Mouse (Mus musculus) Patski (cell line): ENCODE data around the gene Tnfsf18. TPM values are rescaled to one million over a fixed set of nuclear protein-coding genes. Genes with fewer than 3 reads are reported as not detected.

Experiments used
- ATAC-seq: fragments of 100-300 bp; one replicate; pipeline ENCODE4 v1.8.0; 2021
- CTCF ChIA-PET: fragments of 350-600 bp; sonication (Branson Sonifier 250); formaldehyde crosslinking; loops from one replicate; lab custom pipeline; 2022; ENCODE audit warnings: inconsistent platforms; lab: Charles Lee
- POLR2A ChIA-PET: fragments of 350-600 bp; sonication (Branson Sonifier 250); formaldehyde crosslinking; loops from one replicate; lab custom pipeline; 2022; ENCODE audit warnings: antibody characterized with exemption, inconsistent platforms; lab: Charles Lee
- DNase-seq: peaks from one replicate; pipeline ENCODE4 v3.0.0-alpha.2; 2011; ENCODE audit warnings: low read depth, low spot score
- H3K27me3 ChIP-seq: fragments of 371-371 bp; one replicate; pipeline ENCODE4 v1.5.1; 2021
- CTCF ChIP-seq: fragments of 100-300 bp; IDR thresholded peaks from one replicate; pipeline ENCODE4 v1.5.1; 2021
- in situ Hi-C: fragments of 300-500 bp; cut with MboI; formaldehyde crosslinking; loops from 3 replicates; pipeline ENCODE4 v1.11.1; 2018; ENCODE audit warnings: low pct_unique_long_range_greater_than_20kb, mixed read lengths
- polyA plus RNA-seq: library from polyadenylated mRNA; unstranded; gene quantifications from one replicate; pipeline ENCODE4 v1.2.3, GENCODE M21; 2021

The Tnfsf18 gene
- polyA plus RNA-seq, 1 experiment from 2014 or later: not detected

- in situ Hi-C loops: no loop called here
- H3K27me3 ChIP-seq: no peaks in the 10 kb centered on the region
- DNase-seq: no peak
- CTCF ChIA-PET: interaction anchor here (1.6 kb wide), 1 partner anchor 14 kb away, joined by 3 read pairs; no protein-coding TSS in a partner anchor
- no peak for TF ChIP-seq CTCF
- no peak for ATAC-seq
- POLR2A ChIA-PET: no interaction called here
Observed at GRCm38 (mm10) chr1:161496866-161497645, 2.6 kb downstream of the Tnfsf18 start.

- in situ Hi-C loops: no loop called here
- ChIA-PET POLR2A (no interaction called here), CTCF (no interaction called here)
- no peak for TF ChIP-seq CTCF
- DNase-seq: no peak
- ATAC-seq: no peak
- no peaks in the 10 kb centered on the region for H3K27me3 ChIP-seq
Observed at GRCm38 (mm10) chr1:161500114-161500810, 5.8 kb downstream of the Tnfsf18 start.

DNA sequence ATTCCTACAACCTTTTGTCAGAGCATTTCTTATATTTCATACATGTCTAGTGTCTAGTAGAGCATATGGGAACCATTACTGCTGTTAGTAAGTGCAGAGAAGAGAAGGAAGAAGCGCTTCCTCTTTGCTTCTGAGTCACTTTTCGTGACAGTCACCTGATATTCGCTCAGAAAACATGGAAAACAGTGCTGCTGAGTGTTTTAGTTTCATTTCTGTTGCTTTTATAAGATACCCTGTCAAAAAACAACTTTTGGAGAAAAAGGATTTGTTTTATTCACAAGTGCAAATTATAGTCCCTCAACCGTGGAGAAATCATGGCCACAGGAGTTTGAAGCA is 6.3 kb downstream of the Tnfsf18 start:
- in situ Hi-C loops: no loop called here
- no peaks in the 10 kb centered on the region for H3K27me3 ChIP-seq
- no peak for TF ChIP-seq CTCF
- CTCF ChIA-PET: interaction anchor here (0.7 kb wide), 1 partner anchor 50 kb away, joined by 3 read pairs; no protein-coding TSS in a partner anchor
- no peak for ATAC-seq
- POLR2A ChIA-PET: no interaction called here
- no peak for DNase-seq

DNA sequence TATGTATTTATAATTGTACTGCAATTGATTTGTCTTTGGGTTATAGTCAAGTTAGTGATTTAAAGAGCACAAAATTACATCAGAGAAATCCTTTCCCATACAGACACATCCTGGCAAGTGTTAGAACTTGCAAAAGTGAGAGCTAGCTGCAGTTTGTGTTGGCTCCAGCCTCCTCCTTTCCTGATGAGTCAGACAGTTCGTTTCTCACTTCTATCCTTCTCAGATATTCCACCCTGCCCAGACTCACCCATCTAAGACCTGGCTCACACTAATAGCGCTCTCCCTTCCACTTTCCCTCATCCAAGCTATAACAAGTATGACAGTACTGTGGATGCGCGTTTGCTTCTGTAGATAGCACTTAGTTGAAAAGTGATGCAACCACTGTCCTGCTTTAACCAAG is 11.9 kb downstream of the Tnfsf18 start:
- in situ Hi-C loops: no loop called here
- DNase-seq (no peak), ATAC-seq (peak; percentile 51)
- ChIA-PET POLR2A (no interaction called here), CTCF (no interaction called here)
- TF ChIP-seq CTCF: no peak
- no peaks in the 10 kb centered on the region for H3K27me3 ChIP-seq

- DNase-seq (peak; percentile 55), ATAC-seq (no peak)
- TF ChIP-seq CTCF: no peak
- ChIA-PET POLR2A (no interaction called here), CTCF (interaction anchor here (1.2 kb wide), 1 partner anchor 12 kb away, joined by 4 read pairs; no protein-coding TSS in a partner anchor)
- in situ Hi-C loops: no loop called here
- no peaks in the 10 kb centered on the region for H3K27me3 ChIP-seq
Observed at GRCm38 (mm10) chr1:161507623-161508047, 13.2 kb downstream of the Tnfsf18 start.

DNA sequence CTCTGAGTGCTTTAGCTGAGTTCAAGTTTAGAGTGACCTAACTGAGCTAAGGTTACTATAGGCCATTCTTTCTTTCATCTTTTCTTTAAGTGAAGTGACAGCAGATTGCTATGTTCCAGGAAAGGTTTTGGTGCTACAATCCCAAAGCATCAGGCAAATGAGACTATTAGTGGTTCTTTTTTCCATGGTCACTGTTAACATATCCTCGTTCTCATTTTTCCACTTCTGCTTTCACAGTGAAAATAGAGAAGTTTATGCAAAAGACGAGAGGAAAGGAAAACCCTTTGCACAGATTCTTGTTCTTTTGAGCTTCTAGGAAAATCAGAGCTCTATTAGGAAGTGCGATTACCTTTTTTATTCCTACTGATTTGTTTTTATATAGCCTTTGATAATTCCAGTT is 22.9 kb downstream of the Tnfsf18 start:
- ATAC-seq (no peak), DNase-seq (no peak)
- CTCF ChIA-PET: no interaction called here
- no peak for TF ChIP-seq CTCF
- in situ Hi-C loops: no loop called here
- POLR2A ChIA-PET: no interaction called here
- no peaks in the 10 kb centered on the region for H3K27me3 ChIP-seq

DNA sequence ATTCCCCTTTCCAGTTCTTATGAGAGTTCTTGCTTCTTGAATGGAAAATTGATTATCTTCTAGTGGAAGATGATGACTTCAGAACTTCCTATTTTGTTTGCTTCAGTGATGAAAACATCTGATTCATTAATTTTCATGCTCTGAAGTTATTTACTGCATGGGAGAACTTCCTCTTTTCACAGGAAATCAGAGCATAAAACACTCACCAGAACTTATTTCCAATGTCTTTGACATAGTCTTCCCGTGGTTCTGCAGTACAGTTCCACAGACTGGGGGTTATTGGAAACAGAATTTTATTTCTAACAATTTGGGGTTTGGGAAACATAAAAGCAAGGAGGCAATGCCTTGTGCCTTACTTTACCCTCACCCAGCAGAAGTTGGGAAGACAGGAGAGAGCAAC is 25.8 kb downstream of the Tnfsf18 start:
- POLR2A ChIA-PET: no interaction called here

DNA sequence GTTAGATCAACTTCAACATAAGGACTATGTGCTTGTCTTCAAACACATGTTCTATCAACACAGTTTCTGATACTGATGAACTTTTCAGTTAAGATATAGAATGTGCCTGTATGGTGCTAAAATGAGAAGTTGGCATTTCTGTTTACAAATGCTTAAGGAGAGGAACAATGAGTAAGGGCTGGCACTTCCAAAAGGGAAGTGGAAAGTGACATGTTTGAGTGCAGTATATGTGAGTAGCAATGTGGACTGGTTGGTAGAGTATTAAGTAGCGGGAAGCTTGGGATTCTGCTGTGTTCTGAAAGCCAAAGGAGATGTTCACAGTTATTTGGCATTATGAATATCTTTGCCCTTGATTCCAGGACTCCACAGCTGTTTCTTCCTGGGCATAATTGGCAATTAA is 33.7 kb downstream of the Tnfsf18 start:
- ATAC-seq: no peak
- CTCF ChIA-PET: no interaction called here

More for the DNA sequence above, 25.8 kb downstream of the Tnfsf18 start:
- ATAC-seq (no peak), DNase-seq (no peak)
- in situ Hi-C loops: no loop called here
- TF ChIP-seq CTCF: no peak
- CTCF ChIA-PET: no interaction called here
- no peaks in the 10 kb centered on the region for H3K27me3 ChIP-seq

GRCm38 (mm10) chr1:161550596-161551095 is 56.2 kb downstream of the Tnfsf18 start:
- no peak for TF ChIP-seq CTCF
- DNase-seq (no peak), ATAC-seq (no peak)
- peaks cover 6% of the 10 kb centered on the region for H3K27me3 ChIP-seq
- ChIA-PET CTCF (interaction anchor here (1.2 kb wide), 1 partner anchor 19 kb away, joined by 3 read pairs; no protein-coding TSS in a partner anchor), POLR2A (no interaction called here)
- in situ Hi-C loops: no loop called here

More for the DNA sequence above, 33.7 kb downstream of the Tnfsf18 start:
- in situ Hi-C loops: no loop called here
- no peak for TF ChIP-seq CTCF
- POLR2A ChIA-PET: no interaction called here
- DNase-seq: no peak
- peaks cover 3% of the 10 kb centered on the region for H3K27me3 ChIP-seq

DNA sequence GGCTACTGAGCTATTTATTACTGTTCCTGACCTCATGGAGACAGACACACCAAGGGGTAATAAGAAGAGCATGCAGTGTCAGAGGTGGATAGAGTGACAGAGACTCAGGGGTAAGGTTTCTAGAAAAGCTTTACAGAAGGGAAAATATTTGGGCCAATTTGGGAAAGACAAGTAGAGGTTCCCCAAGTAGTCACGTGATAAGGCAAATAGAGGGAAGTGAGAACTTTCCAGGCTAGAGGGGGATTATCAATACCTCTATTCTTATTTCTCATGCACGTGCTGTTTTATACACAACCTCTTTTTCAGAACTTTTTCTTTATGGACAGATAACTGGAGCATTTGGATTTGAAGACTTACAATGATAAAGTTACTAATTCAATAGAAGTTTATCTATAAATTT is 57.6 kb downstream of the Tnfsf18 start:
- in situ Hi-C loops: no loop called here
- TF ChIP-seq CTCF: no peak
- peaks cover 6% of the 10 kb centered on the region for H3K27me3 ChIP-seq
- ATAC-seq: no peak
- ChIA-PET CTCF (no interaction called here), POLR2A (no interaction called here)
- no peak for DNase-seq

Other genes with a start within 250 kb of the Tnfsf18 start
- 295 TPM for gene Prdx6, start 243.4 kb upstream of the Tnfsf18 start, polyA plus RNA-seq
- gene Tnfsf4, start 99.2 kb upstream of the Tnfsf18 start, polyA plus RNA-seq: not detected